Mouse (Mus musculus): Measurements from ENCODE around the gene Apol7c. TPM values are rescaled to one million over a fixed set of nuclear protein-coding genes. Genes with fewer than 3 reads are reported as not detected.
"Not testable (repeated sequence)": the region's sequence is repeated elsewhere in the genome, so short reads cannot be mapped to it uniquely, and the experiment has no call there.

Gene Apol7c
- polyA plus RNA-seq (2016; fragmentation: Nextera tagmentation; extraction: Ambion mirVana), result not detected in 2 replicates

DNA sequence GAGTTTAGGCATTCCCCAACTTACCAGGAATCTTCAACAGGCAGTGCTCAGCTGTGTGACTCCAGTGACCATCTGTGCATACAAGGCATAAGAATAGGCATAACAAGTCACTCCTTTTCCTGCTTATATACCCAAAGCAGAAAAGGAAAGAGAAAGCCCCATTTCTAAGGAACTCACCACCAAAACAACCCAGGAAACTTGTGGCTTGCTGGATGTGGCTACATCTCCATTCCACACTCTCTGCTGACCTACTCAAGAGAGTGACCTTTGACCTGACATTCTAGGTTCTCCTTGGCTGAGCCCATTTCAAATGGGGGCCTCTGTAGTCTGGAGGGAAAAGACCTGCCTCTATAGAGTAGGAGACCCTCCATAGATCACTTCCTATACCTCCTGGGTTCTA is at the start of gene Apol7c:
TSS of gene Apol7c (minus strand) at position 101 of the 400 bp plus-strand sequence.
- no peaks in the 10 kb centered on the region for H3K36me3 ChIP-seq
- no peak within 1 kb of the TSS for H3K4me3 ChIP-seq

GRCm38 (mm10) chr15:77581681-77582080 is 48.6 kb upstream of the Apol7c start:
- Histone ChIP-seq H3K9me3 (replicated peaks) (no peaks in the 10 kb centered on the region), H3K27me3 (ENCODE audit: low read depth, poor library complexity, severe bottlenecking) (no peaks in the 10 kb centered on the region), H3K27ac (no peak overlapping the region), H3K36me3 (no peaks in the 10 kb centered on the region), H3K4me1 (no peaks in the 10 kb centered on the region), H3K4me3 (no peak overlapping the region)
- no peak for DNase-seq (ENCODE audit: low spot score)
- 96% methylated on average over 1 of the region's 1 CpGs for WGBS

More for the DNA sequence above, at the start of gene Apol7c:
- no peak within 1 kb of the TSS for H3K27ac ChIP-seq
- no peak for DNase-seq (ENCODE audit: low spot score)
- no peaks in the 10 kb centered on the region for H3K4me1 ChIP-seq
- no peaks in the 10 kb centered on the region for H3K9me3 ChIP-seq (replicated peaks)
- no peaks in the 10 kb centered on the region for H3K27me3 ChIP-seq (ENCODE audit: low read depth, poor library complexity, severe bottlenecking)

GRCm38 (mm10) chr15:77579311-77579710 is 46.2 kb upstream of the Apol7c start:
- Histone ChIP-seq H3K27ac (no peak overlapping the region), H3K4me3 (no peak overlapping the region), H3K36me3 (no peaks in the 10 kb centered on the region), H3K27me3 (ENCODE audit: low read depth, poor library complexity, severe bottlenecking) (no peaks in the 10 kb centered on the region), H3K4me1 (no peaks in the 10 kb centered on the region), H3K9me3 (replicated peaks) (no peaks in the 10 kb centered on the region)
- WGBS, result 93% methylated on average over 4 of the region's 4 CpGs
- DNase-seq (ENCODE audit: low spot score), result no peak

GRCm38 (mm10) chr15:77578801-77579200 is 45.7 kb upstream of the Apol7c start:
- WGBS, result 89% methylated on average over 2 of the region's 2 CpGs
- no peaks in the 10 kb centered on the region for H3K4me1 ChIP-seq
- H3K4me3 ChIP-seq, result no peak overlapping the region
- no peak for DNase-seq (ENCODE audit: low spot score)
- no peaks in the 10 kb centered on the region for H3K36me3 ChIP-seq
- no peak overlapping the region for H3K27ac ChIP-seq
- no peaks in the 10 kb centered on the region for H3K27me3 ChIP-seq (ENCODE audit: low read depth, poor library complexity, severe bottlenecking)
- H3K9me3 ChIP-seq (replicated peaks), result no peaks in the 10 kb centered on the region

GRCm38 (mm10) chr15:77563219-77563618 is 30.1 kb upstream of the Apol7c start:
- Histone ChIP-seq H3K27me3 (ENCODE audit: low read depth, poor library complexity, severe bottlenecking) (no peaks in the 10 kb centered on the region), H3K9me3 (replicated peaks) (no peaks in the 10 kb centered on the region)
- DNase-seq (ENCODE audit: low spot score), result no peak

DNA sequence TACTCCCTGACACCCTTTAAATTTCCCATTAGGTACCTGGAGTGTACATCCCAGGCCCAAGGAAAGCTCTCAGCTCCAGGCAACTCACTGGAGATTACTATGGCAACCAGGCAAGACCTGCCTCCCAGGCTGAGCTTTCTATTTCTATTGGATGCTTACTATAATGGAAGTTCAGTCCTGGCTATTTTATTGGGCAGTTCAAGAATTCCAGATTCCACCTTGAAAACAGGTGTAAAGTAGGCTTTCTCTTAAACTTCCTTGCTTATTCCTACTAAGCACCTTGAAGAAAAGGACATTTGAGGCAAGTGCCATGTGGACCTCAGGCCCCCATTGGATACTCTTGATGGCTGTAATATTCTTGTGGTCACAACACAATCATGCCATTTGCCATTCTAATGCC is 28.7 kb upstream of the Apol7c start, which contains the start of gene 1700025B11Rik:
TSS of gene 1700025B11Rik (minus strand) at position 101 of the 400 bp plus-strand sequence.
- no peak within 1 kb of the TSS for H3K4me3 ChIP-seq
- no peaks in the 10 kb centered on the region for H3K27me3 ChIP-seq (ENCODE audit: low read depth, poor library complexity, severe bottlenecking)
- no peak for DNase-seq (ENCODE audit: low spot score)
- H3K27ac ChIP-seq, result no peak within 1 kb of the TSS
- H3K36me3 ChIP-seq, result no peaks in the 10 kb centered on the region
- no peaks in the 10 kb centered on the region for H3K9me3 ChIP-seq (replicated peaks)
- no peaks in the 10 kb centered on the region for H3K4me1 ChIP-seq

More at GRCm38 (mm10) chr15:77563219-77563618, 30.1 kb upstream of the Apol7c start:
- no peak overlapping the region for H3K27ac ChIP-seq
- no peaks in the 10 kb centered on the region for H3K36me3 ChIP-seq
- H3K4me1 ChIP-seq, result no peaks in the 10 kb centered on the region
- H3K4me3 ChIP-seq, result no peak overlapping the region

GRCm38 (mm10) chr15:77539221-77539620 is 6.1 kb upstream of the Apol7c start:
- DNase-seq (ENCODE audit: low spot score), result not testable (repeated sequence)

DNA sequence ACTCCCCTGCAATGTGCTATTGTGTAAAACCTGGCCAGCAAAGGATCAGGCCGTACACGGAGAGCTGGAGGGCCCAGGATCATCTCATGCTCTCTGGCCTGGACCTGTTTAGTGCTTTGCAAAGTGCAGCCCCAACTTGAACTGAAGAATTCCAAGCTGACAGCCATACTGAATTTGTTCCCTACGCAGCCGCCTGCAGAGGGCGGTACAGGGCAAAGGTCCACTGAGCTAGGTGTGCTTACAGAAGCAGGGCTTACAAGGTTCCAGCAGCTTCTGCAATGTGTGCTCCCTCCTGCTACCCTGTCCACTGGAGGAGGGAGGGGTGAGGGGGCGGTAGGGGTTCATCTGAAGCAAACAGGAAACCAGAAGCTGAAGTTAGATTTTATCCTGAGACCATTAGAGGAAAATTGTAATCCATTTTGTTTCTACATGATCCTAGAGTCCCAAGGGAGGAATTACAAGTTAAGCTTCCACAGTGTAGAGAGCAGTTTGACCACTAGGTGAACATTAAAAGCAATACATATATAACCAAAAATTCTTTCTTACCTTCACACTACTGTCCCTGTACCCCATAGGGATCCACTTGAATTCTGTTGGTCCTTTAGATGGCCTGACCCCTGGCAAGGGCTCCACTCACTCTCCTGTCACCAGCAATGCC is 9.8 kb downstream of the Apol7c start:
- H3K9me3 ChIP-seq (replicated peaks); H3K4me3 ChIP-seq; H3K27me3 ChIP-seq (ENCODE audit: low read depth, poor library complexity, severe bottlenecking); H3K36me3 ChIP-seq; H3K27ac ChIP-seq; H3K4me1 ChIP-seq: not testable (repeated sequence)
- peak; percentile 55 for DNase-seq (ENCODE audit: low spot score)
- WGBS, result 13% methylated on average over 6 of the region's 6 CpGs

More at GRCm38 (mm10) chr15:77539221-77539620, 6.1 kb upstream of the Apol7c start:
- not testable (repeated sequence) for H3K4me3 ChIP-seq; H3K9me3 ChIP-seq (replicated peaks); H3K4me1 ChIP-seq; H3K27me3 ChIP-seq (ENCODE audit: low read depth, poor library complexity, severe bottlenecking); H3K27ac ChIP-seq; H3K36me3 ChIP-seq
- 23% methylated on average over 1 of the region's 1 CpGs for whole genome bisulfite sequencing

DNA sequence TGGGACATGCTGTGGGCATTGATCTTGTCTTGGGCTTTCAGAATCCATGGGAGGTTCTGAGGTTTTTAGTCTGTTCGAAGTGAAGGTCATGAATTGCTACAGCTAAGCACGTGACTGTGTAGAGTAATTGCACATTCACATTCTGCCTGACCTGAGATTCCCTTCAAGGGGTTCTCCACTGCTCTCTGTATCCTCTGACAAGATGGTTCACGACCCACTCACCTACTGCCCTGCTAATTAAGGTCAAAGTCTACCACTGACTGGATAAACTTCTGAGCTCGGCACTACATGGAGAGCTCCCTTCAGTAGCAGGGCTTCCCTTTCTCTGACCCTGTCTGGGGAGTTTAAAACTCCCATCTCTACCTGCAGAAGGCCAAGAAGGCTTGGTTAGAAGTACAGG is 12.5 kb downstream of the Apol7c start:
- not testable (repeated sequence) for H3K9me3 ChIP-seq (replicated peaks); H3K36me3 ChIP-seq; H3K27ac ChIP-seq; DNase-seq (ENCODE audit: low spot score); H3K4me1 ChIP-seq; H3K4me3 ChIP-seq; H3K27me3 ChIP-seq (ENCODE audit: low read depth, poor library complexity, severe bottlenecking)
- WGBS, result 74% methylated on average over 4 of the region's 4 CpGs

DNA sequence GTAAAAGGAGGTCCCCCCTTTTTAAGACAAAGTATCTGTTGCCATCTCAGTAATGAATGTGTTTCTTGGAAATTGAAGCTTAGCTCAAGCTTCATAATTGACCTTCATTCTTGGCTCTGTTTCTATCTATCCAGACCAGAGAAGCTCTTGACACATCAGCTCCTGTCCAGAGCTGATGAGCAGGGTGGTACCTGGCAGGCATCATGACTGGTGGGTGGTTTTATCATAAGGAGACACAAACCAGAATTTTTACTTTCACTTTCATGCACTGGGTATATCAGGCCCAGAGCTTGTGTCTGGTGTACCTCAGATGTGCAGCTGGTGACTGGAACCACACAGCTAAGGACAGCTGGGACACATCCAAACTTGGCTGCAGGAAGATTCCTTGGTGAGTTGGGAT is 25.1 kb downstream of the Apol7c start, which contains the start of gene Apol11a:
TSS of gene Apol11a (plus strand) at position 306 of the 400 bp plus-strand sequence.
- H3K9me3 ChIP-seq (replicated peaks); H3K4me1 ChIP-seq; H3K27ac ChIP-seq; DNase-seq (ENCODE audit: low spot score); H3K4me3 ChIP-seq; H3K36me3 ChIP-seq; H3K27me3 ChIP-seq (ENCODE audit: low read depth, poor library complexity, severe bottlenecking): not testable (repeated sequence)

DNA sequence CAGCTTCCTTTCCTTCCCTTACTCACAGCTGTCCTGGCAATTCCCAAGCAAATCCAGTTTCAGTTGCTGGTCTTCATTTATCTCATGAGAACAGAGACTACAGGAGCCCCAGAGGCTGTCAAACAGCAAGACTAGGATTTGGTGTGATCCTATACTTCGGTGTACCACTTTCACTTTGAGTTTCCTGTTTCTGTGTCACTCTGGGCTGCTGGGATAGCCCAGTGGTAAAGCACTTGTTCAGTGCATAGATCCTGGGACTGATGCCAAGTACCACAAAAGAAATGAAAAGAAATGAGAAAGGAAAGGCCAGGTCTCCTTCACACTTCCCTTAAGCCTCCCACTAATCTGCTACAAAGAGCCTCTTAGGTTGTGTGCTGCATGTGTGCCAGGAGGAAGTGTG is 38.4 kb downstream of the Apol7c start:
- not testable (repeated sequence) for DNase-seq (ENCODE audit: low spot score); H3K9me3 ChIP-seq (replicated peaks); H3K36me3 ChIP-seq; H3K27ac ChIP-seq; H3K27me3 ChIP-seq (ENCODE audit: low read depth, poor library complexity, severe bottlenecking); H3K4me1 ChIP-seq; H3K4me3 ChIP-seq
- 87% methylated on average over 1 of the region's 1 CpGs for WGBS

GRCm38 (mm10) chr15:77493181-77493580 is 39.9 kb downstream of the Apol7c start:
- H3K27me3 ChIP-seq (ENCODE audit: low read depth, poor library complexity, severe bottlenecking); DNase-seq (ENCODE audit: low spot score); H3K36me3 ChIP-seq; H3K27ac ChIP-seq; H3K9me3 ChIP-seq (replicated peaks); H3K4me1 ChIP-seq; H3K4me3 ChIP-seq: not testable (repeated sequence)
- WGBS, result no CpG with 5 or more reads among the region's 1 CpGs

GRCm38 (mm10) chr15:77482140-77482794 is 50.8 kb downstream of the Apol7c start:
- no peaks in the 10 kb centered on the region for H3K36me3 ChIP-seq
- no peak overlapping the region for H3K27ac ChIP-seq
- 86% methylated on average over 4 of the region's 4 CpGs for whole genome bisulfite sequencing
- no peak overlapping the region for H3K4me3 ChIP-seq
- H3K27me3 ChIP-seq (ENCODE audit: low read depth, poor library complexity, severe bottlenecking), result no peaks in the 10 kb centered on the region
- H3K4me1 ChIP-seq, result 0 out of 2 replicates have a peak, but pooled peaks cover 4% of the 10 kb centered on the region
- DNase-seq (ENCODE audit: low spot score), result no peak
- H3K9me3 ChIP-seq (replicated peaks), result no peaks in the 10 kb centered on the region
